Mouse (Mus musculus) kidney, adult 10 weeks (tissue): Measurements from ENCODE around the gene Dnajb8. TPM values are rescaled to one million over a fixed set of nuclear protein-coding genes. Genes with fewer than 3 reads are reported as not detected.

Experiments used
- polyA plus RNA-seq: library from polyadenylated mRNA; stranded (reverse); fragments of 350-450 nt; fragmentation: Illumina TruSeq; extraction: RNeasy Lipid Tissue Mini Kit (QIAGEN cat#74804); gene quantifications from one replicate; pipeline ENCODE4 v1.2.3, GENCODE M21; 2014; ENCODE audit warnings: low read depth, low replicate concordance

Gene Dnajb8
- not detected for polyA plus RNA-seq

GRCm38 (mm10) chr6:88221968-88222367, at the start of gene Dnajb8:
Gene Dnajb8, plus strand, starts transcription at chr6:88222268.

GRCm38 (mm10) chr6:88193433-88194052, 28.5 kb upstream of the Dnajb8 start, which contains the start of gene Gata2:
Gene Gata2, plus strand, starts transcription at chr6:88193891.

Other genes with a start within 250 kb of the Dnajb8 start
- not detected for gene H1fx, start 240.6 kb upstream of the Dnajb8 start, polyA plus RNA-seq
- 349 TPM for gene Rab7, start 177.0 kb upstream of the Dnajb8 start, polyA plus RNA-seq
- gene Rpn1, start 137.8 kb upstream of the Dnajb8 start, polyA plus RNA-seq = 126 TPM
- 7.4 TPM for gene Gata2, start 28.4 kb upstream of the Dnajb8 start, polyA plus RNA-seq
- 2.1 TPM for gene Eefsec, start 224.3 kb downstream of the Dnajb8 start, polyA plus RNA-seq
- gene Ruvbl1, start 243.1 kb downstream of the Dnajb8 start, polyA plus RNA-seq = 8.9 TPM